Mouse (Mus musculus) lung, postnatal 14 days (tissue): ENCODE results near the gene Tmem255b.

Experiments used
- DNase-seq: peaks from one replicate; pipeline ENCODE4 v3.0.0; 2021

Tmem255b gene

GRCm38 (mm10) chr8:13451747-13452277, 16.8 kb downstream of the Tmem255b start:
- DNase-seq, result no peak

GRCm38 (mm10) chr8:13454341-13455113, 19.5 kb downstream of the Tmem255b start:
- no peak for DNase-seq

GRCm38 (mm10) chr8:13455295-13455694, 20.3 kb downstream of the Tmem255b start:
- peak; percentile 80 for DNase-seq

GRCm38 (mm10) chr8:13459431-13459830, 24.4 kb downstream of the Tmem255b start:
- no peak for DNase-seq

GRCm38 (mm10) chr8:13461085-13461765, 26.2 kb downstream of the Tmem255b start:
- DNase-seq, result no peak

- DNase-seq, result peak; percentile 83
Measured at GRCm38 (mm10) chr8:13461843-13462242, 26.9 kb downstream of the Tmem255b start.

GRCm38 (mm10) chr8:13462392-13462791, 27.4 kb downstream of the Tmem255b start:
- peak; percentile 85 for DNase-seq

- DNase-seq, result no peak
Measured at GRCm38 (mm10) chr8:13465324-13465723, 30.3 kb downstream of the Tmem255b start.

- DNase-seq, result no peak
Measured at GRCm38 (mm10) chr8:13466989-13467388, 32.0 kb downstream of the Tmem255b start.

- DNase-seq, result no peak
Measured at GRCm38 (mm10) chr8:13468737-13469136, 33.7 kb downstream of the Tmem255b start.

GRCm38 (mm10) chr8:13471484-13471883, 36.5 kb downstream of the Tmem255b start:
- no peak for DNase-seq

GRCm38 (mm10) chr8:13472284-13472683, 37.3 kb downstream of the Tmem255b start:
- peak; percentile 55 for DNase-seq

- DNase-seq, result peak; percentile 19
Measured at GRCm38 (mm10) chr8:13475892-13476291, 40.9 kb downstream of the Tmem255b start.

- peak; percentile 28 for DNase-seq
Measured at GRCm38 (mm10) chr8:13481089-13481554, 46.1 kb downstream of the Tmem255b start.

GRCm38 (mm10) chr8:13481596-13481995, 46.6 kb downstream of the Tmem255b start:
- DNase-seq, result peak; percentile 39

GRCm38 (mm10) chr8:13482101-13482801, 47.3 kb downstream of the Tmem255b start:
- DNase-seq, result no peak

- no peak for DNase-seq
Measured at GRCm38 (mm10) chr8:13483191-13483590, 48.2 kb downstream of the Tmem255b start.

GRCm38 (mm10) chr8:13489351-13489750, 54.4 kb downstream of the Tmem255b start:
- no peak for DNase-seq

- no peak for DNase-seq
Measured at GRCm38 (mm10) chr8:13489986-13490910, 55.3 kb downstream of the Tmem255b start.

- DNase-seq, result no peak
Measured at GRCm38 (mm10) chr8:13491491-13492010, 56.6 kb downstream of the Tmem255b start.

GRCm38 (mm10) chr8:13492198-13492995, 57.4 kb downstream of the Tmem255b start:
- peak; percentile 68 for DNase-seq
